Mouse (Mus musculus): Measurements from ENCODE around the gene Tmppe.

- no peak for TF ChIP-seq POLR2A (IDR thresholded peaks at IDR 0.05; ENCODE audit: borderline replicate concordance, low read depth, low read length)
- TF ChIP-seq CTCF (IDR thresholded peaks at IDR 0.05; ENCODE audit: low read depth, low read length) = no peak
These were observed 54.5 kb downstream of the Tmppe start for GRCm38 (mm10) chr9:114455420-114455819.
